In genomic region chr7:123524218-123524861, GRCm38 (mm10) we compare ENCODE assay signal across 9 mouse cellular contexts. TPM values are rescaled to one million over a fixed set of nuclear protein-coding genes. Genes with fewer than 3 reads are reported as not detected.
DNase-seq lines count a peak whose midpoint lies in the region; ATAC-seq and TF ChIP-seq lines count a peak whose summit lies in the region.
"Had no signal": no experiment of that assay in that cellular context is flagged by ENCODE, and none has a peak within 500 bp of the region (broad histone marks: within the 10 kb centered on the region; RNA-seq: fewer than 3 reads in every experiment).

No protein-coding gene starts in this region.

- H3K36me3 ChIP-seq in hindbrain, embryonic 10.5 days, result no peaks in the 10 kb centered on the region
- no peaks in the 10 kb centered on the region for H3K36me3 ChIP-seq in small intestine, adult 2 months (ENCODE audit: control insufficient read depth, insufficient read depth, low read length)

- 28% methylated on average over 8 of the region's 8 CpGs for WGBS in hindbrain, embryonic 10.5 days
- 18% methylated on average over 8 of the region's 8 CpGs for WGBS in small intestine, adult 2 months

- DNase-seq in gastrocnemius, adult 2 months, result peak; percentile 49
- no peak for DNase-seq in gastrocnemius, adult 8-10 months (ENCODE audit: low spot score in 2 of 2)
- peak; percentile 11 for DNase-seq in fibroblast of lung, adult 2 months (ENCODE audit: low read depth)
- DNase-seq in hindbrain, embryonic 10.5 days (ENCODE audit: low spot score), result peak; percentile 79
- DNase-seq in layer of hippocampus, postnatal 25 days (ENCODE audit: extremely low spot score in 1 of 2, low spot score in 1 of 2), result peak; percentile 79 to 96

- intact Hi-C loops in gastrocnemius, adult 2 months (cut with DNase I), result no loop called here

- H3K27ac ChIP-seq in gastrocnemius, adult 2 months, result no peak overlapping the region
- H3K27ac ChIP-seq in bone marrow macrophage, adult 2 months (ENCODE audit: insufficient read depth, low read depth, low read length), result no peak overlapping the region
- H3K27ac ChIP-seq in hindbrain, embryonic 10.5 days, result no peak overlapping the region
- H3K27ac ChIP-seq in small intestine, adult 2 months (ENCODE audit: insufficient read depth, low read depth, low read length), result no peak overlapping the region

- H3K4me1 ChIP-seq in bone marrow macrophage, adult 2 months (ENCODE audit: control insufficient read depth, insufficient read depth, low read length), result no peaks in the 10 kb centered on the region
- H3K4me1 ChIP-seq in hindbrain, embryonic 10.5 days (replicated peaks), result peaks cover 8% of the 10 kb centered on the region
- no peaks in the 10 kb centered on the region for H3K4me1 ChIP-seq in small intestine, adult 2 months (ENCODE audit: control insufficient read depth, insufficient read depth, insufficient read length, low read length)
- H3K4me1 ChIP-seq: megakaryocyte, embryonic 14.5 days had no signal

- TF ChIP-seq CTCF in gastrocnemius, adult 2 months (IDR thresholded peaks at IDR 0.05), result peak; percentile 71
- peak; percentile 58; the same call in 1 of the 2 replicates for TF ChIP-seq CTCF in bone marrow macrophage, adult 2 months (IDR thresholded peaks at IDR 0.05; ENCODE audit: low read depth, low read length)
- peak; percentile 56; the same call in 1 of the 2 replicates for TF ChIP-seq CTCF in small intestine, adult 2 months (IDR thresholded peaks at IDR 0.05; ENCODE audit: extremely low read depth, insufficient read length, insufficient replicate concordance, low read depth, low read length)

- no peaks in the 10 kb centered on the region for H3K9me3 ChIP-seq in hindbrain, embryonic 10.5 days

- no peaks in the 10 kb centered on the region for H3K27me3 ChIP-seq in hindbrain, embryonic 10.5 days (ENCODE audit: insufficient read depth, poor library complexity, severe bottlenecking)
- H3K27me3 ChIP-seq in small intestine, adult 2 months (ENCODE audit: control insufficient read depth, insufficient read depth, low read length), result no peaks in the 10 kb centered on the region

- ATAC-seq in megakaryocyte, adult 5-6 weeks (ENCODE audit: poor library complexity, severe bottlenecking), result peak; percentile 47; the same call in 1 of the 2 replicates

- TF ChIP-seq POLR2A in bone marrow macrophage, adult 2 months (IDR thresholded peaks at IDR 0.05; ENCODE audit: borderline replicate concordance, low read depth, low read length), result no peak
- TF ChIP-seq POLR2A in small intestine, adult 2 months (IDR thresholded peaks at IDR 0.05; ENCODE audit: low read depth, low read length), result no peak

- no peak overlapping the region for H3K4me3 ChIP-seq in gastrocnemius, adult 2 months
- H3K4me3 ChIP-seq in bone marrow macrophage, adult 2 months (ENCODE audit: insufficient read depth, low read length), result no peak overlapping the region
- no peak overlapping the region for H3K4me3 ChIP-seq in hindbrain, embryonic 10.5 days
- H3K4me3 ChIP-seq in small intestine, adult 2 months (ENCODE audit: low read depth, low read length), result no peak overlapping the region
- H3K4me3 ChIP-seq: megakaryocyte, embryonic 14.5 days had no signal

RNA-seq across cellular contexts. Expression of gene Zkscan2, which starts 24.1 kb away (rescaled TPM):
- total RNA-seq in gastrocnemius, adult 2 months (2021), result under 1 TPM in 1 of 2 experiments, not detected in 1; 0.06 TPM
- total RNA-seq in gastrocnemius, adult 8-10 months (2022), result under 1 TPM; 0.07 to 0.19 (median 0.15) TPM
- polyA plus RNA-seq in bone marrow macrophage, adult 2 months (2012; ENCODE audit: insufficient read depth, insufficient read length, missing spikeins), result 0.07 TPM in 1 of 2 replicates, not detected in the other
- polyA plus RNA-seq in hindbrain, embryonic 10.5 days (2016; fragmentation: Nextera tagmentation; extraction: Ambion mirVana), result 5.3 and 5.4 TPM in 2 replicates
- 10 to 100 TPM; 14.2 to 25.9 TPM for total RNA-seq in layer of hippocampus, postnatal 25 days (2021)
- total RNA-seq in megakaryocyte, adult 5-6 weeks (2015), result not detected in 2 replicates
- total RNA-seq in megakaryocyte, adult 5-6 weeks (2017), result not detected in 2 replicates
- 0.01 and 0.03 TPM in 2 replicates for polyA plus RNA-seq in small intestine, adult 2 months (2012; rRNA removed)

Comparison
In these comparisons a context has a peak if more than half of its experiments do, and no peak if none do; other contexts are left out.
1. DNase-seq: peak in gastrocnemius, adult 2 months (single experiment), fibroblast of lung, adult 2 months (single experiment), hindbrain, embryonic 10.5 days (single experiment) and layer of hippocampus, postnatal 25 days (2 of 2); none in gastrocnemius, adult 8-10 months (0 of 2).
2. RNA of gene Zkscan2, which starts 24.1 kb away (total RNA-seq): 14.2 to 25.9 TPM in layer of hippocampus, postnatal 25 days; 0.07 to 0.19 TPM in gastrocnemius, adult 8-10 months, 0.06 TPM in gastrocnemius, adult 2 months and not detected in megakaryocyte, adult 5-6 weeks; every median in the first group is over 10 times any median in the second.
3. Peak in every context shown above with its lines, with median percentiles within 50 percentile points of each other: CTCF ChIP-seq.